Mouse (Mus musculus) forebrain, embryonic 14.5 days (tissue): ENCODE measurements around the gene 3110082I17Rik. TPM values are rescaled to one million over a fixed set of nuclear protein-coding genes. Genes with fewer than 3 reads are reported as not detected.

Experiments
- ATAC-seq: fragments of 200-750 bp; cut with Nextera tagmentation; 2 replicates; pipeline ENCODE4 v1.8.0; 2017; ENCODE audit warnings: mild to moderate bottlenecking, moderate library complexity
- DNase-seq: peaks from one replicate; pipeline ENCODE4 v3.0.0-alpha.2; 2015; ENCODE audit warnings: low spot score
- H3K27ac ChIP-seq: fragments of 300-500 bp; sonication (generic); 2 replicates; pipeline ENCODE4 v1.5.1; 2014; ENCODE audit warnings: low read depth, mild to moderate bottlenecking, control low read depth, low read length, moderate library complexity
- H3K27me3 ChIP-seq: fragments of 300-500 bp; sonication (generic); replicated peaks from 2 replicates; pipeline ENCODE4 v1.6.1; 2014; ENCODE audit warnings: low read length, control low read depth, mixed read lengths; ENCODE audit not compliant: control insufficient read depth, insufficient read depth
- H3K36me3 ChIP-seq: fragments of 300-500 bp; sonication (generic); 2 replicates; pipeline ENCODE4 v1.6.1; 2014; ENCODE audit warnings: low read length, control low read depth; ENCODE audit not compliant: control insufficient read depth, insufficient read depth
- H3K4me1 ChIP-seq: fragments of 300-500 bp; sonication (generic); 2 replicates; pipeline ENCODE4 v1.6.1; 2014; ENCODE audit warnings: antibody characterized with exemption, low read length, control low read depth; ENCODE audit not compliant: control insufficient read depth, insufficient read depth
- H3K4me2 ChIP-seq: fragments of 300-500 bp; sonication (generic); 2 replicates; pipeline ENCODE4 v1.6.1; 2014; ENCODE audit warnings: mild to moderate bottlenecking, control low read depth, low read length
- H3K4me3 ChIP-seq: fragments of 300-500 bp; sonication (generic); 2 replicates; pipeline ENCODE4 v1.5.1; 2014; ENCODE audit warnings: low read depth, low read length, control low read depth
- H3K9ac ChIP-seq: fragments of 300-500 bp; sonication (generic); 2 replicates; pipeline ENCODE4 v1.6.1; 2014; ENCODE audit warnings: mild to moderate bottlenecking, low read length, control low read depth, moderate library complexity
- H3K9me3 ChIP-seq: fragments of 300-500 bp; sonication (generic); replicated peaks from 2 replicates; pipeline ENCODE4 v1.6.1; 2016; ENCODE audit warnings: low read length, control low read depth, mixed read lengths; ENCODE audit not compliant: control insufficient read depth
- WGBS: fragments of 180-500 bp; shearing (Covaris S2); extraction: QIAGEN DNeasy Blood & Tissue Kit; methylation state at CpG from one replicate; pipeline ENCODE4 v1.1.7; 2014; 5-methylcytosine and 5-hydroxymethylcytosine counted together
- polyA plus RNA-seq: library from polyadenylated mRNA; unstranded; fragments of >200 nt; fragmentation: Nextera tagmentation; extraction: Ambion mirVana; gene quantifications from 2 replicates; pipeline ENCODE4 v1.2.1, GENCODE M21; 2014

3110082I17Rik gene
- polyA plus RNA-seq, 1 experiment from 2014 or later = 14.9 TPM

GRCm38 (mm10) chr5:139490131-139490530, 29.8 kb upstream of the 3110082I17Rik start:
- no peak overlapping the region for H3K27ac ChIP-seq
- ATAC-seq (no peak), DNase-seq (no peak)
- no peaks in the 10 kb centered on the region; the same call in 1 of the 2 replicates for H3K9me3 ChIP-seq
- H3K36me3 ChIP-seq = no peaks in the 10 kb centered on the region
- no peaks in the 10 kb centered on the region for H3K27me3 ChIP-seq
- H3K4me3 ChIP-seq = no peak overlapping the region
- 84% methylated on average over 11 of the region's 11 CpGs for WGBS
- H3K9ac ChIP-seq = no peak overlapping the region
- H3K4me2 ChIP-seq = no peak overlapping the region
- no peaks in the 10 kb centered on the region for H3K4me1 ChIP-seq

GRCm38 (mm10) chr5:139484185-139484814, 24.0 kb upstream of the 3110082I17Rik start, which contains the start of gene Zfand2a:
Gene Zfand2a (minus strand): TSS chr5:139484549.
- peak; percentile 99 for DNase-seq
- peaks cover 12% of the 10 kb centered on the region for H3K4me1 ChIP-seq
- H3K4me3 ChIP-seq = peak within 1 kb of the TSS; percentile 89
- H3K9ac ChIP-seq = peak within 1 kb of the TSS; percentile 80
- H3K27ac ChIP-seq = peak within 1 kb of the TSS; percentile 74
- H3K4me2 ChIP-seq = peak within 1 kb of the TSS; percentile 92
- WGBS = 1% methylated on average over 42 of the region's 42 CpGs
- ATAC-seq = peak; percentile 98
- peaks cover 28% of the 10 kb centered on the region for H3K36me3 ChIP-seq
- H3K9me3 ChIP-seq = no peaks in the 10 kb centered on the region; the same call in 1 of the 2 replicates
- no peaks in the 10 kb centered on the region for H3K27me3 ChIP-seq

DNA sequence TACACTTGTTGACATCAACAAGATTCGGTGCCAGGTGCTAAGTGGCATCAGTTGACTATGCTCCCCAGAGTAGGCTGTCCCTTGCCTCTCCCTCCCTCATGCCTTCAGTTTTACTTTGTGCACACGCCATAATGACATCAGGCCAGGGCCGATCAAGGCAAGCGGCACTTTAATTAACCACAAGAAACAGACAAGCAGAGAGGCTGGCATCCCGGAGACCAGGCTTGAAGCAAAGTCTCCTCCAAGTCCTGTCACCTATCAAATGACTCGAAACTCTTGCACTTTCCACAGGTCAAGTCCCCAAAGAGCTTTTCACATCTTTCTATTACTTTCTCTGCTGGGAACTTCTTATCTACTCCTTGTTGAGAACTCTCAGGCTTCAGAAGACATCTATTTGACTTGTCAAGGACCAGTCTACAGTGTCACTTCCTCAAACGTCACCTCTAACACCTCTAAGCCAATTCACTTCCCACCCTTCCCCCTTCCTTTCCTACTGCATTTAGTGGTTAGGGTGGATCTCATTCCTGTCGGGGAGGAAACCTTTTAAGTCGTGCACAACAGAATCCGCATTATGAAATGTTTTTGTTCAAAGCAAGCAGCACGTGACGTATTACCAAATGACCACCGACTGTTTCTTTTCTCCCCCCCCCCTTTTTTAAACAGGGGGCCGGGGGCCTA, 23.0 kb upstream of the 3110082I17Rik start:
- peak overlapping the region; percentile 89 for H3K4me3 ChIP-seq
- ATAC-seq (no peak), DNase-seq (no peak)
- no peaks in the 10 kb centered on the region for H3K27me3 ChIP-seq
- H3K4me1 ChIP-seq = peaks cover 12% of the 10 kb centered on the region
- H3K4me2 ChIP-seq = peak overlapping the region; percentile 92
- H3K9me3 ChIP-seq = no peaks in the 10 kb centered on the region; the same call in 1 of the 2 replicates
- H3K9ac ChIP-seq = peak overlapping the region; percentile 80; the same call in 1 of the 2 replicates
- H3K36me3 ChIP-seq = peaks cover 38% of the 10 kb centered on the region
- WGBS = 65% methylated on average over 14 of the region's 14 CpGs
- no peak overlapping the region for H3K27ac ChIP-seq

DNA sequence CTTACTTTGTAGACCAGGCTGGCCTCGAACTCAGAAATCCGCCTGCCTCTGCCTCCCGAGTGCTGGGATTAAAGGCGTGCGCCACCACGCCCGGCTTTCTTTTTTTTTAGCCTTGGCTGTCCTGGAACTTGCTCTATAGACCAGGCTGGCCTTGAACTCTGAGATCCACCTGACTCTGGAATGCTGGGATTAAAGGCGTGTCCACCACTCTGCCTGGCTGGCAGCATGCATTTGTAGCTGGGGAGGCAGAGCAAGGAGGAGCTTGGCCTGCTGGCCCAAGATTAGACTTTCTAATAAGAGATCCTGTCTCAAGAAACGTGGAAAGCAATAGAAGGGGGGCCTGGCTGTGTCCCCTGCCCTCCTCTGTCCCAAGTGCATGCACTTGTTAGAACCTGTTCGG, 20.1 kb upstream of the 3110082I17Rik start:
- H3K9me3 ChIP-seq = no peaks in the 10 kb centered on the region
- H3K9ac ChIP-seq = no peak overlapping the region
- H3K4me2 ChIP-seq = no peak overlapping the region
- 94% methylated on average over 10 of the region's 10 CpGs for WGBS
- no peak overlapping the region for H3K27ac ChIP-seq
- peaks cover 67% of the 10 kb centered on the region for H3K36me3 ChIP-seq
- DNase-seq = no peak
- ATAC-seq = no peak
- H3K4me1 ChIP-seq = peaks cover 12% of the 10 kb centered on the region
- H3K27me3 ChIP-seq = no peaks in the 10 kb centered on the region
- H3K4me3 ChIP-seq = no peak overlapping the region

- no peaks in the 10 kb centered on the region for H3K9me3 ChIP-seq
- H3K4me1 ChIP-seq = peaks cover 9% of the 10 kb centered on the region
- H3K27me3 ChIP-seq = no peaks in the 10 kb centered on the region
- H3K9ac ChIP-seq = no peak overlapping the region
- peaks cover 80% of the 10 kb centered on the region for H3K36me3 ChIP-seq
- H3K4me3 ChIP-seq = no peak overlapping the region
- H3K27ac ChIP-seq = no peak overlapping the region
- WGBS = 93% methylated on average over 8 of the region's 8 CpGs
- no peak overlapping the region for H3K4me2 ChIP-seq
- DNase-seq (no peak), ATAC-seq (no peak)
Measured at GRCm38 (mm10) chr5:139479088-139479487, 18.8 kb upstream of the 3110082I17Rik start.

DNA sequence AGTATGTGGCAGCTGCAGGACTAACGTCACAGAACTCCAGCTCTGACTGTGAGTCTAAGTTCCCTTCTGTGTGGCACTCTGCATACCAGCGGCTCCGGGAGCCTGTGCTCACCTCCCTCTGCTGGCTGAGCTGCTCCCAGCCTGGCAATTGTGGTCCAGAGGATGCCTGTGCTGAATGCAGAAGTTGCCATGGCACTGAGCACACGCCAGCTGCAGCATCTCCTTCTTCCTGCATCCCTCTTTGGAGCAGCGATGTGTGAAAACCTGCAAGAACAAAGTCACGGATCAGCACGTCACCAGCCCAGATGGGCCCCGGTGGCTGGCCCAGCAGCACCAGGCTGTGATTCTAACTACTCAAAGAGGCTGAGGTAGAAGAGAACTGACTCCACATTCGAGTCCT, 14.4 kb upstream of the 3110082I17Rik start:
- Histone ChIP-seq H3K9me3 (no peaks in the 10 kb centered on the region), H3K9ac (no peak overlapping the region), H3K27ac (no peak overlapping the region), H3K36me3 (peaks cover 86% of the 10 kb centered on the region), H3K4me1 (no peaks in the 10 kb centered on the region), H3K4me2 (no peak overlapping the region), H3K27me3 (no peaks in the 10 kb centered on the region), H3K4me3 (no peak overlapping the region)
- WGBS = 71% methylated on average over 9 of the region's 9 CpGs
- DNase-seq = no peak
- ATAC-seq = no peak

DNA sequence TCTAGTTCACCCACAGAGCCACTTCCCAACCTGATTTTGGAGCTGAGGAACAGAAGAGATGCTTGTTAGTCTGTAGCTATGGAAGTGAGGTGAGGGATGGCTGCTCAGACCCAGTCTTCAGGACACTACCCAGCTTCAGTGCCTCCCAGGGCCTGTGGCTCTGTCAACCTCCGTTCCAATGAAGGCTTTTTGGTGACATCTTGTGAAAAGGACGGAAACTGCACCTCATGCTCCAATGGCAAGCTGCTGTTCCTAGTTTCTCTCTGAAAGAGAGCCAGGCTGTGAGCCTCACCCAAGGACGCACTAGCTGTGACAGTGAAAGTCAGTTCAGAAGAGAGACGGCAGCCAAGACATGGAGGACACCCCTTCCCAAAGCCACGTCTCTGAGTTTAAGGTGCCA, 7.7 kb upstream of the 3110082I17Rik start:
- 49% methylated on average over 5 of the region's 5 CpGs for WGBS
- H3K4me3 ChIP-seq = no peak overlapping the region
- H3K27ac ChIP-seq = no peak overlapping the region
- H3K9ac ChIP-seq = no peak overlapping the region
- H3K4me1 ChIP-seq = no peaks in the 10 kb centered on the region
- H3K27me3 ChIP-seq = no peaks in the 10 kb centered on the region
- no peak for ATAC-seq
- no peak overlapping the region for H3K4me2 ChIP-seq
- peak; percentile 51 for DNase-seq
- no peaks in the 10 kb centered on the region for H3K9me3 ChIP-seq
- peaks cover 19% of the 10 kb centered on the region for H3K36me3 ChIP-seq

GRCm38 (mm10) chr5:139466801-139467200, 6.5 kb upstream of the 3110082I17Rik start:
- Histone ChIP-seq H3K4me1 (no peaks in the 10 kb centered on the region), H3K27ac (no peak overlapping the region), H3K4me2 (no peak overlapping the region), H3K9ac (no peak overlapping the region), H3K9me3 (no peaks in the 10 kb centered on the region), H3K27me3 (no peaks in the 10 kb centered on the region), H3K4me3 (no peak overlapping the region), H3K36me3 (peaks cover 7% of the 10 kb centered on the region)
- WGBS = 75% methylated on average over 4 of the region's 4 CpGs
- ATAC-seq (no peak), DNase-seq (no peak)

GRCm38 (mm10) chr5:139466373-139466772, 6.0 kb upstream of the 3110082I17Rik start:
- Histone ChIP-seq H3K4me1 (no peaks in the 10 kb centered on the region), H3K27me3 (no peaks in the 10 kb centered on the region), H3K9ac (no peak overlapping the region), H3K27ac (no peak overlapping the region), H3K36me3 (peaks cover 3% of the 10 kb centered on the region), H3K4me3 (no peak overlapping the region), H3K9me3 (no peaks in the 10 kb centered on the region), H3K4me2 (no peak overlapping the region)
- WGBS = 72% methylated on average over 2 of the region's 2 CpGs
- ATAC-seq (no peak), DNase-seq (no peak)
